Mouse (Mus musculus) lung, adult 2 months (tissue): ENCODE data around the gene Psmc3ip.

Experiments used
- CTCF ChIP-seq: fragments of 200-500 bp; IDR thresholded peaks from 2 replicates; pipeline ENCODE4 v1.5.1; 2011; ENCODE audit warnings: mild to moderate bottlenecking, low read length, control low read depth; ENCODE audit not compliant: insufficient read depth
- POLR2A ChIP-seq: fragments of 200-500 bp; IDR thresholded peaks from 2 replicates; pipeline ENCODE4 v1.6.1; 2011; ENCODE audit warnings: low read depth, mild to moderate bottlenecking, control low read depth, low read length, borderline replicate concordance; ENCODE audit errors: extremely low read depth

- TF ChIP-seq CTCF (no peak), POLR2A (no peak)
These were observed 24.2 kb downstream of the Psmc3ip start for GRCm38 (mm10) chr11:101070987-101071386.
